Mouse (Mus musculus): Measurements from ENCODE around the gene Myf5.

The Myf5 gene

DNA sequence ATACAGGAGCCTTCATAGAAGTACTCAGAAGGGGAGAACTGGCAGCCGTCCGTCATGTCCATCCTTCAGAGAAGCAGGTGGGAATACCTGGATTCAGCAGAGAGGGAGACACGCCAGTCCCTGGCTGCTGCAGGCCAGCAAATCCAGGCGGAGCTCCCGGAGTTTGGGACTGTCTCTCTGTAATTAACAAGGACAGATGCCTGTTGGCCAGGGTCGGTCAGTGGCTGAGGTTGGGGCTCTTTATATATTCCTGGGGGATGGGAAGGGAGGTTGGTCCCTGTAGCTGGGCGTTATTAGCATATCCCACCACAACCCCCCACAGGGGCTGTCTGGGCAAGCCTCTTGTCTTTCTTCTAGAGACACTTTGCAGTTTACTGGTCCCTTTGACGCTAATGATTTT lies at the start of gene Myf5:
Gene Myf5, minus strand, starts transcription at position 265 of the 400 bp plus-strand sequence.
- no peak for DNase-seq

DNA sequence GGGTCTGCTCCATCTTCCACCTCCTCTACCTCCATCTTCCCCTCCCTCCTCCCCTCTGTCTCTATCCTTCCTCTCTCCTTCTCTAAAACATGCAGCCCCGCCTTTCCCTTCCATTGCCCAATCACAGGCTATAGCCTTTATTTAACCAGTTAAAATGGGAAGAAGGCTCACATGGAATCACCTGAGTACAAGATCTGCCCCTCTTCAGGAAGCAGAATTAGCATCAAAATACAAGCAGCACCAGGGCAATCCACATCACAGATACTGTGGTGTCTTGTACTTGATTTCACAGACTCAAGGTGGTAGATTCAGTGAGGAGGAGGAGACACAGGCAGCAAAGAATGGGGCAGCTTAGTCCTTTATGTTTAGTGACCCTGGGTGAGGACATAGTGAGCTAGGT lies 42.8 kb upstream of the Myf5 start:
- no peak for DNase-seq

DNA sequence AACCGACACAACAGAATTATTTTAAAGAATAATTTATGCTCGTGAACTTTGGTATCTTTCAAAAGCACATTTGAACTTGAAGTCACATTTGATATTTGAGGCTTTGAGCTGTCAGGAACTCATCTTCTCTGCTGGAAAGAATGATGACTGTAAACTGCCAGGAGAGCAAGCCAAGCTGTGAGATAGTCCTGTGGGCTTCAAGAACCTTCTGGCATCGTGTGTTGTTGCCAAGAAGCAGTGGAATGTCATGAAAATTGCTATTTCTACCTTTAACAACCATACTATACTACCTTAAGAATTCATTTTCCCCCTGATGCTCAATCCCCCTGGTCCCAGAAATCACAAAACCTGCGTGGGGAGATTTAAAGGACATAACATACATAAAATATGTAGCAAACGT lies 33.3 kb upstream of the Myf5 start:
- no peak for DNase-seq

DNA sequence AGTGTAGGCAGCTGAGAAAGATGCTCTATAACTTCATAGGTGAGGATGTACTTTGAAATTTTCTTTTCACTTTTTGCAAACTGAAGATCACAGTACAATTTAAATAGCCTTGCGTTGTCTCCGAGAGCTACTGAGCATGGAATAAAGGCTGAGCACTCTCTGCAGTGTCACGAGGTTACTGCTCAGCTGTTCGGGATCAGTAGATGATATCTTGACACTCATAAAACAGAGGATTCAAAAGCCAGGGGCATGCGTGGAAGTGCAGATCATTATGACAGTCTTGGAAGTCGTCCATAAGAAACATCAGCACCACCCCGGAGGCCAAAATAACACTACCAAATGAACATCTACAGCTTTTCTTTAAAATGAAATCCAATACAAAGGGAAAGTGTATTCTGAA lies 30.7 kb upstream of the Myf5 start:
- no peak for DNase-seq

DNA sequence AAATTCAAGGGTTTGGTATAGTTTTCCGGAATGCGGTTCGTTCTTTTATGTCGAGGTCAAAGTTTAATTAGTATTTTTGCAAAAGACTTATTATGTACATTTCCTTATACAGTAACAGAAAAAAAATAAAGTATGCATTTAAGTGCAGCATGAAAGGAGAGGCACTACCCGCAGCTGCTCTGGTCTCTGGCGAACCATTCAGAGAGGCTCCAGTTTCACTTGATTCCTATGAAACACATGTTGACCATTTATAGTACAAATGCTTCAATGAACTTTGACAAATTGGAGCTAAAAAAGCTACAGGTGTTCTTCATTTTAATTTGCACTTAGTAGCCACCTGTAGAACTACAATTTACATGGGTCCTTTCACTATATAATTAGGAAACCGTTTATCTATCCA lies 28.8 kb upstream of the Myf5 start:
- peak; percentile 14 for DNase-seq

DNA sequence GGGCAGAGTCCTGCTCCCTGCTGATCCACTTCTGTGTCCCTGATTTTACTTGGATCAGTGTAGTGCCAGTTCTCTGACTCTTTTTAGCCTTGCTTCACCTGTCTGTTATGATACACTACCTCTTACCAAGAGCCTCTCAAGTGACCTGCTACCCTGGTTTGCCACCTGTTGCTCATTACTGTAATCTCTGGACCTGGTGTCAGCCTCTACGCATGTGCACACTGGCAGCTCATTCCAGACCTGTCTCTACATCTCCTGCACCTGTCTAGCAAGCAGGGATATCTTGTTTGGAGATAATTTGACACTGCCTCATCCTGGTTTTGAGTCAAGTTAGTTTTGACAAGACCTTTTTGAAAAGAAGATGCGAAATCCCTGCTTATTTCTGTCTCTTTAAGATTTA lies 20.5 kb upstream of the Myf5 start:
- DNase-seq = no peak

DNA sequence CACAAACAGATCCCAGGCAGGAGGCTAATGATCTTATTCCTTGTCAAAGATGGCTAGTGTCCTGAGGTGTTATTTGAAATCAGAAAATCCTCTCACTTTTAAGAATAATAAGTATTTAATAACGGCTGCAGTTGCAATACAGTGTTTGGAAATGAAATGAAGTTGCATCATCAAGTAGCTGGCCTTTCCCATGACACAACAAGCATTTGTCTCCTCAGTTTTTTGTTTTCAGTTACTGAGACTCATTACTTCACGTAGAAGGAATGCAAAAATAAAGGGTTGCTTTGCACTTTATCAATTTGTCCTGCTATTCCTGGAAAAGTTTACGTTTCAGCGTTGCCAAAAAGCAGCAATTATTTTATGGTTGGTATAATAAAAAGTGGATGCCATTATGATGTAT lies 17.5 kb upstream of the Myf5 start:
- no peak for DNase-seq

DNA sequence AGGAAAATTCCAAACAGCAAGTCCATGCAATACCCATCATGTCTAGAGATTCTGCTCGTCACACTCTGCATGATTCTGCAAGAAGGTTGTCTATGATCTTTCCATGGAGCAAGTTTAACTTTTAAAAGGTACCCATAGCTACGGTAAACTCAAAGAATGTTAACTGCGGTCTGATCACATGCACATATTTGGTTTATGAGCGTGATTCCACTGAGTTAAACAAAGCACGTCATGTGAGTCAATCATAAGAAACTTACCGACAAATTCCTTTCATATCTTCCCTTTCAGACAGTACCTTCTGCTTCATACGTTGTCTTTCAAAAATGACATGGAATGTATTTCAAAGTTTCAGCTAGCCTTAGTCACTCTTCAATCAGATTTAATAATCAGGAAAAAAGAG lies 16.3 kb upstream of the Myf5 start:
- DNase-seq = no peak

DNA sequence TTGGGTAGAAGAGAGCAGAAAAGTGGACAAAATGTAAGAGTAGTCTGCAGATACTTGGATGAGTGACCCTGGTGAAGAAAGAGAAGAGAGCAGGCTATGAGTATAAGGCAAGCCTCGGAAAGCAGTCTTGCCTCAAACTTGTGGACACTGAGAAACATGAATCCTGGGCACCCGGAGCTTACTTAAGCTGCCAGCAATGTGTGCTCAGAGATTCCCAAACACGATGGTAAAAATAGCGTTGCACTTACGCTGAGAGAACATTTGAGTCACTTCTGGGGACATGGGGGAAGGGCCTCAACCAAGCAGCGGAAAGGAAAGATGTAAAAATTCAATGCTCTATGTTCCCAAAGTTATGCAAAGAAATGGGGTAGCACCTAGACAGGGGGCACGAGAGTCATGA lies 13.7 kb upstream of the Myf5 start:
- no peak for DNase-seq

DNA sequence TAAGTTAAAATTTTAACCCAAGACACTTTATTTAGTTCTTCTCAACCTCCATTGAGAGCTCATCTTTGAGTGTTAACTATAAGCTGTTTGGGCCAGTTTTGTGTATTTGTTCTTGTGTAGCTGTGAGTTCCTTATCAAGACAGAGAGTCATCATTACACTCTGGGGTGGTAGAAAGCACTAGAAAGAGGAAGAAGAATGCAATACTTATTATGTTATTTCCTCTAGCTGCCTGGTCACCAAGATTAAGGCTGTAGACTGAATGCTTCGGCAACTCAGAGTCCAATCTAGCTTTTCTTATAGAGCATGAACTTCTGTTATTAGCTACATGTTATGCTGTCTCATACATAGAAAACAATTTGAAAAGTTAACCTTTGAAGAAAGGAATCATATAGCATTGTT lies 10.5 kb upstream of the Myf5 start:
- no peak for DNase-seq

DNA sequence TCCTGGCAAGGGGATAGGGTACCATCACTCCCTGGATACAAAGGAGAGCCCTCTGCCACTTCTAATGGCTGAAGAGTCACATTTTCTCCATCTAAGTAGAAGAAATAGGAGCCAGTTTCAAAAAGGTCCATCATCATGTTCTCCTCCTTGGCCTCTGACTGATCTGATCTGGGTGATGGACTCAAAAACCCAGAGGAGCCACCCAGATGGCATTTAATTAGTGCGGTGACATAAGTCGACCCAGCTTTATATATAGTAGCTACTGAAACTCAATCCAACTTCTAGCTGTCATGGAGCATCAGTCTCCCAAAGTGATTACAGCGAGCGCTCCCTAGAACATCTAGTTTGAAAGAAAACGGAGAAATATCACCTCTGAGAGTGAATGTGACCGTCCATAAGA lies 8.6 kb upstream of the Myf5 start, which contains the start of gene Myf6:
Gene Myf6, minus strand, starts transcription at position 170 of the 400 bp plus-strand sequence.
- DNase-seq = no peak

DNA sequence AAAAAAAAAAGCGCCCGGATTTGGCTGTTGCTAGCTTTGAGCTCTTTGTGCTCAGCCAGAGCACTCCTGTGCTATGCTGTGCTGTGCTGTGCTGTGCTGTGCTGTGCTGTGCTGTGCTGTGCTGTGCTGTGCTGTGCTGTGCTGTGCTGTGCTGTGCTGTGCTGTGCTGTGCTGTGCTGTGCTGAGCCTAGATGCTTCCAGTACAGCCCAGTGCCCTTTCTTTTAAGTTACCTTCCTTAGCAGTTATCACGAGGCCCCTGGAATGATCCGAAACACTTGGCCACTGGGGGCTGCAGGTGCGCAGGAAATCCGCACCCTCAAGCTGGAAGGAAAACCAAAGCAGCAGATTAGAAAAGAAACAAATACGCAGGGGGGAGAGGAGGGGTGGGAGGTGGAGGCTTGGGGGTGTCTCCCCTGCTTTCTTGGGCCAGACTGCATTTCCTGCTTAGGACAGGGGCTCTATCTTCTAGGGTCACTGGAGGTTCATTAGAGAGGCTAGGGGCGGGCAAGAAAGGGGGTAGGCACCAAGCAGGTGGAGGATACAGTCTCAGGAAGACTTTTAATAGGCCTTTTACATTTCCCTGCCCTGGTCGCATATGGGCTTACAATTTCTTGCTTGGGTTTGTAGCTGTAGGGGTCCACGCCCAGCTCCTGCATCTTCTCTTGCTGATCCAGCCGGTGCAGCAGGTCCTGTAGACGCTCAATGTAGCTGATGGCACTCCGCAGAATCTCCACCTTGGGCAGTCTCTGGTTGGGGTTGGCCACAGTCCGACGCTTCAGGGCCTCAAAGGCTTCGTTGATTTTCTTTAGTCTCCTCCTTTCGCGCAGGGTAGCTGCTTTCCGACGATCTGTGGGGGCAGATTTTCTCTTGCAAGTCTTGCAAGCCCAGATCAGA lies 7.9 kb upstream of the Myf5 start:
- no peak for DNase-seq

DNA sequence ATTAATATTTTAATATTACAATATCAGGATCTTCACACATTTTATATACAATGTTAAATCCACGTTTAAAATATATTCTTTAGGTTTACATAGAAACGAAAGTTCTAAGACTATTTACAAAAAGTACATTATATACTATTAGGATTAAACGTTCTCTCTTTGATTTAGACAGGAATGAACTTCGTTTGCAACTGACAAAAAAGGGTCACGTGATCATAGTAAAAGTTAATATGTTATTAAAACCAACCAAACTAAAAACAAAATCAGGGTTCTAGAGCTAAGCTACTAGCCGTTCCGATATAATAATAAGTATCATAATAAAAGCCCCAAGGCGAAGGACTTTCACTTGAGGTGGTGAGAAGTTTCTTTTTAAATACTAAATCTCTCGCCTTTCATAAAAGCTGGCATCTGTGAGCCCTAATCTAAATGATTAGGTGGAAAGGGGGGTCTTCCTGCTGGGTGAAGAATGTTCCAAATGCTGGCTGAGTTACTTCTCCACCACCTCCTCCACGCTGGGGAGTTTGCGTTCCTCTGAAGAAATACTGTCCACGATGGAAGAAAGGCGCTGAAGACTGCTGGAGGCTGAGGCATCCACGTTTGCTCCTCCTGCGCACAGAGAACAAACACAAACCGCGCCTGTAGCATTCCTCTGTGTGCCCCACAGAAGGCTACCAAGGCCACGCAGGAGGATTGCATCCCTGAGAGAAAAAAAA lies 7.1 kb upstream of the Myf5 start:
- no peak for DNase-seq

DNA sequence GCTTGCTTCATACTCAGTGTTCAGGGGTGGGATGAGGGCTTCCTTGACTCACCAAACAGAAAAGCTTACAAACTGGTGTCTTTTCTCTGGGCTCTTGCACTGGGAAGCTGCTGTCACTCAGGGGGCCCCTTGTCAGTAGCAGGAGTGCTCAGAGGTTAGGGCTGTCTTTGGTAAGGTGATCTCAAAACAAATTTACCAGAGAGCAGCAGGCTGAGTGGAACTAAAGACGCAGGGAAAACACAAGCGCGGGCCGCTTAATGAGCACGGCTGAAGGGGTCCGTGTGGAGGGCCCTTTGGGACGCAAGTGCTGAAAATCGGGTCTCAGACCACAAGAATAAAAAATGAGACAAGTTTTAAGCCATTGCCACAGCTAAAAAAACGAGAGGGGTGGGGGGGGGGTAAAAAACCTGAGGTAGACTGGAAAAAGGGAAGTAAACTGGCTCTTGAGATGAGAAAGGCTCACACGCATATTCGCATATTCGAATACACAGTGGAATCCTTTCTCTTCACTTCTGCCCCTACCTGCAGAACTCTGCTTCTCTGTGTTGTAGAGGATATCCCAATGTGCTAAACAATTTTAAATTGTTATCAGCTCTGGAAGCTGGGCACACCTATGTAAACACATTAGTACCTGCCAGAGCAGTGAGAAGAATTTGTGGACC lies 2.9 kb upstream of the Myf5 start:
- DNase-seq = peak; percentile 49

DNA sequence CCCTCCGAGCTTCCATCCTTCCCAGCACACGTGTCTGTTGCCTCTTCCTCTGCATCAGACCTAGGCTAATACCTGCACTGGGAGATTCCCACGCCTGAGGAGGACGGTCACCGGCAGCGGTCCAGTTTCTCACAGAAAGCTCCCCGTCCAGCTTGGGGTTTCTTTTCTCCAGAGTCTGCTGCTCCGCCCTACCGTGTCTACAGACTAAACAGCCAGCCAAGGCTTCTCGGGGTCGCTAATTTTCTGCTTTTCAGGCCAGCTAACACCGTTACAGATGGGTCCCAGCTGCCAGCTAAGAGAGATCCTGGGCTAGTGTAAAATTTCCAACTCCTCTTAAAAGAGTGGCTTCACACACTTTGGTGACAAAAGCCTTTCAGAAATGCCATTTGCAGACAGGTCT lies 836 bp upstream of the Myf5 start:
- DNase-seq = no peak

DNA sequence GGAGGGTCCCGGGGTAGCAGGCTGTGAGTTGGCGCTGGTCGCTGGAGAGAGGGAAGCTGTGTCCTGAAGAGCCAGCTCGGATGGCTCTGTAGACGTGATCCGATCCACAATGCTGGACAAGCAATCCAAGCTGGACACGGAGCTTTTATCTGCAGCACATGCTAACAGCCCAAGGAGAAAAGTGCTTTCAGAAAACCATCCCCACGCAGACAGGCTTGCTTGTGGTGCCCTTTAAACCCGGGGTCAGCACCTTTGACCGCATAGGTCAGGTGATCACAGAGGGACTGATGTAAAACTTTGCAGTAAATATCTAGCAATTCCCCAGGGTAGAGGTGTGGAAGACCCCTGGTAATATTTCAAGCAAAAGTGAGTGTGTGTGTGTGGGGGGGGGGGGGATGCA lies 1.9 kb downstream of the Myf5 start:
- peak; percentile 54 for DNase-seq

DNA sequence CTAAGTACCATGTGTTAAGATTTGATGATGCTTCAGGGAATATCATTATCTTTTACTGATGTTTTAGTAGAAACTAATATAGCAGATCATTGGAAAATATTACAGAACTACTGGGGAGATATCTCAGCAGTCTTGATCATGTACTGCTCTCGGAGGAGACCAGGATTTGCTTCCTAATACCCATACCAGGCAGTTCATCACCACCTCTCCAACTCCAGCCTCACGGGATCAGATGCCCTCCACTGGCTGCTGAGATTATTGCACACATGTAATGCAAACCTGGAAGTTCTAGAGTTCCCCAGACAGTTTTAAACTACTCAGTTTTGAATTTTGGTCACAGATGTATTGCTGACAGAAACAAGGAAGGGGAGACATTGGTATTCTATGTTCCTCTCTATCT lies 12.4 kb downstream of the Myf5 start:
- DNase-seq = no peak

DNA sequence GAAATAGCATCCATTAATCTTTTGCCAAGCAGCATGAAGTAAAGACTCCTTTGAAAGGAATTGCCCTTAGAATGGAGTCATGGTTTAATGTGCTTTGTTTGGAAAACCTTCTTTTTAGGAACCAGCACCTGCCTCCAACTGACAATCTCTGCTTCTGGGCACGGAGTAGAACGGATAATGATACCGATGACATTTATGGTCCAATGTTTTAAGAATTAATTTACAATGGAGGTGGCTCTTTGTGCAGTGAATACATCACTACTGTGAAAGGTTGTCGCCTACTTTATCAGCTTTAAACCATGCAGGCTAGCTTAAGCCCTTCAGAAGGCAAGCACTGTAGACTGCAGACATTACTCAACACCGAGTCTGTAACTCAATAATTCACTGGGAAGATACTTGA lies 14.2 kb downstream of the Myf5 start:
- DNase-seq = no peak

DNA sequence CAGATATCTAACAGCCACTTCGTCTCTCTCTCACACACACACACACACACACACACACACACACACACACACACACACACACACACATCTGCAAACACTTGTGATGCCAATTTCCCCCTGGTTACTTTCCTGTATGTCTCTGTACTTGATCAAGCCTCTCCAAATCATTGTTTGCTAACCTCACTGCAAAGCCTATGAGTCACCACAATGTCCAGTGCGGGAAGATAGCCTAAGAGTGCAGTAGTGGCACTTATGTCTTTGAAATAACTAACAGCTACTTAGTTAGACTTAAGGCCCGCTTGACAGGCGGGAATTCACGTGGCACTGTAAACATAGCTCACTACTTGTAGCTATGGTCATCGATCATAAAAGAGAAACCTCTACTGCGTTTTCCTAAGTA lies 18.1 kb downstream of the Myf5 start:
- no peak for DNase-seq

DNA sequence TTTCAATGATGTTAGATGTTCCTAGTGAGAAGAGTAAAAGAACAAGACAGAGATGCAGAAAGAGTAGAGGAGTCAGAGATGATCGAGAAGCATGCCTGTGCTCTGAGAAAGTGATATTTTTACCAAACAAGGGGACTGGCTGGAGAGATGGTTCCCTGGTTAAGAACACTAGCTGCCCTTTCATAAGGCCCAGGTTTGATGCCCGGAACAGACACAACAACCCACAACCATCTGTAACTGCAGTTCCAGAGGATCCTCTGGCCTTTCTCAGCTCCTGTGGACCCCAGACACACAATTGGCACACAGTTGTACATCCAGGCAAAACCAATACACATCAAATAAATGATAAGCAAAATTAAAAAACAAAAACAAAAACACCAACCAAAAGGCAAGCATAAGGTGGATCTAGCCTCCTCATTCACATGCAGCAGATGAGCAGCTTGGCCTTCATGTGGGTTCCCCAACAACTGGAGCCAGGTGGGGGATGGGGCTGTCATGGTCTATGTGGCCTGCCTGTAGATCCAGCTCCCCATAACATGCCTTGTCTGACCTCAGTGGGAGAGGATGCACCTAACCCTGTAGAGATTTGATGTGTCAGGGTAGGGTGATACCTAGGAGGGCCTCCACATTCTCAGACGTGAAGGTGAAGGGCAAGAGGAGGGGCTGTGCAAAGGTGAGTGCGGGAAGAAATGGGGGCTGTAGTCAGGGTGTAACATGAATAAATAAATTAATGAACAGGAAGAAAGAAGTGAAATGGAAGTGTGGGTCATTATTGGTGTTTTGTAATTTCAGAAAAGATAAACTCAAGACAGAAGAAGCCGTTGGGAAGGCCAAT lies 36.2 kb downstream of the Myf5 start:
- DNase-seq = no peak

DNA sequence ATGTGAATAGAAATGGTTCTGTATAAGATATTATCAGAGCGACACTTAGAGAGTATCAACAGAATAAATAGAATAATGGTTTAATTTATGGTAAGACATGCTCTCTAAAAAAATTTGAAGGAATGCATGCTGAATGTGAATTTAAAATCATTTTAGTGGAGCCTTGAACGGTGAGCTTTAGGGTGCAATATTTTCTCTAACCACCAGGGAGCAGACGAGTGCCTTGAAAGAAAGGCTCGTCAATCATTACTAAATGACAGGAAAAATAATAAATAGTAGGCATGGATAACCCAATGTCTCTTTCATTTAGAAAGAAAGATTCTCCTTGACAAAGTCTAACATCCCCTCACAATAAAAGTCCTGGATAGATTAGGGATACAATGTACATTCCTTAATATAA lies 43.2 kb downstream of the Myf5 start:
- DNase-seq = peak; percentile 48

DNA sequence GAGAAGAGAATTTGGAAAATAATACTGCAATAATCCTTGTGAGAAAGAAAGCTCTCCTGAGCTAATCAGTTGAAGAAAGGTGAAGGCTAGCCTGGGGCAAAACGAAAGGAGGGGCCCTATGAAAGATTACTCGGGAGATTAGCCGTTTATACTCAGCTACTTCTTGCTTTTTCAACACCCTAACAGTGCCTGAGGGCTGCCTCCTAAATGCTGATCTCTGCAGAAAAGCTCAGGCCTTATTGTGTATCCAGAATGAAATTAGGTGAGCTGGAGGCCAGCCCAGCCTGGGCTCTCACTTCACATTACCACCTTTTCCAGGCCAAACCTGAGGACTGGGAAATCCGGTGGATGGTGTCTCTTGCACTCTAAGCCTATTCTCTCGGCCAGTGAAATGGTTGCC lies 49.0 kb downstream of the Myf5 start:
- no peak for DNase-seq

Data from embryo, embryonic 11 days (tissue).